Mouse (Mus musculus) lung, embryonic 14.5 days (tissue): ENCODE results near the gene H2-DMb1. TPM values are rescaled to one million over a fixed set of nuclear protein-coding genes. Genes with fewer than 3 reads are reported as not detected.

ENCODE experiments used
- ATAC-seq: fragments of 200-750 bp; cut with Nextera tagmentation; 2 replicates; pipeline ENCODE4 v1.8.0; 2017; ENCODE audit warnings: mild to moderate bottlenecking, moderate TSS enrichment, moderate library complexity; ENCODE audit not compliant: insufficient read depth
- DNase-seq: peaks from one replicate; pipeline ENCODE4 v3.0.0-alpha.2; 2015
- H3K27ac ChIP-seq: fragments of 300-500 bp; sonication (generic); 2 replicates; pipeline ENCODE4 v1.5.1; 2014; ENCODE audit warnings: low read depth, mild to moderate bottlenecking, moderate library complexity
- H3K27me3 ChIP-seq: fragments of 300-500 bp; sonication (generic); 2 replicates; pipeline ENCODE4 v1.6.1; 2014; ENCODE audit warnings: low read length, control low read depth; ENCODE audit not compliant: insufficient read depth
- H3K36me3 ChIP-seq: fragments of 300-500 bp; sonication (generic); 2 replicates; pipeline ENCODE4 v1.6.1; 2014; ENCODE audit warnings: control low read depth; ENCODE audit not compliant: insufficient read depth
- H3K4me1 ChIP-seq: fragments of 300-500 bp; sonication (generic); 2 replicates; pipeline ENCODE4 v1.6.1; 2014; ENCODE audit warnings: antibody characterized with exemption, control low read depth; ENCODE audit not compliant: insufficient read depth
- H3K4me2 ChIP-seq: fragments of 300-500 bp; sonication (generic); 2 replicates; pipeline ENCODE4 v1.6.1; 2014; ENCODE audit warnings: mild to moderate bottlenecking
- H3K4me3 ChIP-seq: fragments of 300-500 bp; sonication (generic); 2 replicates; pipeline ENCODE4 v1.5.1; 2014; ENCODE audit warnings: low read depth, low read length
- H3K9ac ChIP-seq: fragments of 300-500 bp; sonication (generic); 2 replicates; pipeline ENCODE4 v1.6.1; 2014
- H3K9me3 ChIP-seq: fragments of 300-500 bp; sonication (generic); 2 replicates; pipeline ENCODE4 v1.6.1; 2016; ENCODE audit warnings: low read depth, low read length, control low read depth
- CTCF ChIP-seq: IDR thresholded peaks from 2 replicates; pipeline ENCODE4 v1.5.1; 2016; ENCODE audit warnings: antibody characterized with exemption, low read depth
- WGBS: fragments of 180-500 bp; shearing (Covaris S2); extraction: QIAGEN DNeasy Blood & Tissue Kit; methylation state at CpG from one replicate; pipeline ENCODE4 v1.1.7; 2014; 5-methylcytosine and 5-hydroxymethylcytosine counted together
- polyA plus RNA-seq: library from polyadenylated mRNA; unstranded; fragments of >200 nt; fragmentation: Nextera tagmentation; extraction: Ambion mirVana; gene quantifications from 2 replicates; pipeline ENCODE4 v1.2.1, GENCODE M21; 2014

H2-DMb1 gene
- polyA plus RNA-seq, 1 experiment from 2014 or later, result 1.1 TPM

DNA sequence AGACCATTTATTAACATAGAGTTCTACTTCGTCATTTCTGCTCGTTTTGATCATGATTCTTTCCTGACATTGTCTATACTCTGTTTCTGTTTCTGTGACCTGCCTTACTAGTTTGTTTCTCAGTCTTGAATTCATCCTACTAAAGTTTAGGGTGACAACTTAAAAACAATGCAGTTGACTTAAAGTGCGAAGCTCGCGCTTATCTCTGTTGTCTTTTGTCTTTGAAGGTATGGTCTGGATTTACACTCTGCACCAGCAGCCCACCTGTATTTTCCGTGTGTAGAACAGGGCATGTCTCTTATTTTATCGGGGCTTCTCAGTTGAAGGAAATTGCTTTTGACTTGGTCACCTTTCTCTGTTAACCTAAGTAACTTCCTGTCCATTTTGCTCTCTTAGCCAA lies 29.8 kb upstream of the H2-DMb1 start:
- H3K4me3 ChIP-seq, result peak overlapping the region; percentile 100
- no peak for TF ChIP-seq CTCF
- H3K27ac ChIP-seq, result peak overlapping the region; percentile 100
- peak overlapping the region; percentile 92 for H3K9ac ChIP-seq
- peaks cover 28% of the 10 kb centered on the region for H3K36me3 ChIP-seq
- 1% methylated on average over 7 of the region's 7 CpGs for whole genome bisulfite sequencing
- ATAC-seq, result no peak
- no peaks in the 10 kb centered on the region for H3K9me3 ChIP-seq
- no peaks in the 10 kb centered on the region for H3K27me3 ChIP-seq
- H3K4me2 ChIP-seq, result peak overlapping the region; percentile 99
- DNase-seq, result no peak
- H3K4me1 ChIP-seq, result no peaks in the 10 kb centered on the region

DNA sequence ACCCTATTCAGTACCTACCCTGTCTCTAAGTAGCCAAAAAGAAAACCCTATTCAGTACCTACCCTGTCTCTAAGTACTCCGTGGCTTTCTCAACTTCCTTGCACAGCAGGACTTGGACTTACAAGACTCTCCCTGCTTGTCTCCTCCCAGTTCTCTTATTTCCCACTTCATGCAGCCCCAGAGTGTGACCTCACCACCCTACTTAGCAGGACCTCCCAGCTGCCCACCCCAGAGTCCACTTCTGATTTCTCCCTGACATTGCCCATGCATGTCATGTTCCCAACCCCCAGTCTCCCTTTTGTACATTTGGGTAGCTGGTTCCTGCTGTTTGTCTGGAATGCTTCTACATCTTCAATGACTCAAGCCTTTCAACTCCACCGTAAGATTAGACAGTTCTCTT lies 29.4 kb upstream of the H2-DMb1 start:
- Histone ChIP-seq H3K4me3 (peak overlapping the region; percentile 100), H3K4me1 (0 out of 2 replicates have a peak, but pooled peaks cover 4% of the 10 kb centered on the region), H3K9ac (peak overlapping the region; percentile 92), H3K27me3 (no peaks in the 10 kb centered on the region), H3K27ac (peak overlapping the region; percentile 100), H3K36me3 (peaks cover 24% of the 10 kb centered on the region), H3K4me2 (peak overlapping the region; percentile 99), H3K9me3 (no peaks in the 10 kb centered on the region)
- peak; percentile 67 for DNase-seq
- 0% methylated on average over 2 of the region's 2 CpGs for WGBS
- TF ChIP-seq CTCF, result no peak
- ATAC-seq, result no peak

DNA sequence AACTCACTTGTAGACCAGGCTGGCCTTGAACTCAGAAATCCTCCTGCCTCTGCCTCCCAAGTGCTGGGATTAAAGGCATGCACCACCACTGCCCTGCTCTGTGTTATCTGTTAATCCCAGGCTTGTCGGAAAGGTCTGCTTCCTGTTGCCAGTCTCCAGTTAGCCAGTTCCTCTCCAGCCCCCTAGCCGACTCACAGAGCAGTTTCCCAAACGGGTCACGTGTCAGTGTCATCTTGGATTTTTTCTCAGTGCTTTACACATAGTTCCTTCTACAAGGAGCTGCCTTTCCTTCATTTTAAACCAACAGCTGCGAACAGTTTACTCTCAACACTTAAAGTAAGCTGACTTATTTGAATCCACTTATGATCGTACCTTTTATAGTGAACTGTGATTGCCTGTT lies 28.2 kb upstream of the H2-DMb1 start:
- 54% methylated on average over 6 of the region's 6 CpGs for WGBS
- Histone ChIP-seq H3K4me2 (peak overlapping the region; percentile 99), H3K4me1 (0 out of 2 replicates have a peak, but pooled peaks cover 10% of the 10 kb centered on the region), H3K9ac (no peak overlapping the region), H3K27me3 (no peaks in the 10 kb centered on the region), H3K36me3 (peaks cover 15% of the 10 kb centered on the region), H3K9me3 (no peaks in the 10 kb centered on the region), H3K4me3 (no peak overlapping the region), H3K27ac (no peak overlapping the region)
- ATAC-seq (no peak), DNase-seq (no peak)
- TF ChIP-seq CTCF, result no peak

- DNase-seq (no peak), ATAC-seq (no peak)
- no peaks in the 10 kb centered on the region for H3K27me3 ChIP-seq
- no peak overlapping the region for H3K9ac ChIP-seq
- TF ChIP-seq CTCF, result no peak
- H3K4me1 ChIP-seq, result 0 out of 2 replicates have a peak, but pooled peaks cover 10% of the 10 kb centered on the region
- H3K27ac ChIP-seq, result no peak overlapping the region
- peaks cover 15% of the 10 kb centered on the region for H3K36me3 ChIP-seq
- H3K9me3 ChIP-seq, result no peaks in the 10 kb centered on the region
- H3K4me3 ChIP-seq, result no peak overlapping the region
- WGBS, result 61% methylated on average over 9 of the region's 9 CpGs
- no peak overlapping the region for H3K4me2 ChIP-seq
These were observed 25.9 kb upstream of the H2-DMb1 start for GRCm38 (mm10) chr17:34126826-34127420.

- no peaks in the 10 kb centered on the region for H3K27me3 ChIP-seq
- H3K9me3 ChIP-seq, result no peaks in the 10 kb centered on the region
- H3K4me3 ChIP-seq, result no peak overlapping the region
- H3K4me2 ChIP-seq, result no peak overlapping the region
- 0 out of 2 replicates have a peak, but pooled peaks cover 10% of the 10 kb centered on the region for H3K4me1 ChIP-seq
- peaks cover 15% of the 10 kb centered on the region for H3K36me3 ChIP-seq
- no peak overlapping the region for H3K27ac ChIP-seq
- WGBS, result 27% methylated on average over 6 of the region's 6 CpGs
- H3K9ac ChIP-seq, result no peak overlapping the region
- no peak for TF ChIP-seq CTCF
- ATAC-seq (no peak), DNase-seq (no peak)
These were observed 25.4 kb upstream of the H2-DMb1 start for GRCm38 (mm10) chr17:34127475-34127874.

GRCm38 (mm10) chr17:34128264-34128937 lies 24.5 kb upstream of the H2-DMb1 start:
- Histone ChIP-seq H3K36me3 (peaks cover 15% of the 10 kb centered on the region), H3K9ac (no peak overlapping the region), H3K9me3 (no peaks in the 10 kb centered on the region), H3K4me2 (peak overlapping the region; percentile 41), H3K4me1 (0 out of 2 replicates have a peak, but pooled peaks cover 10% of the 10 kb centered on the region), H3K27ac (no peak overlapping the region), H3K27me3 (no peaks in the 10 kb centered on the region), H3K4me3 (no peak overlapping the region)
- peak; percentile 27; the same call in 1 of the 2 replicates for TF ChIP-seq CTCF
- ATAC-seq, result no peak
- 31% methylated on average over 13 of the region's 13 CpGs for WGBS
- no peak for DNase-seq
